Mouse (Mus musculus): ENCODE results near the gene Utp4.

DNA sequence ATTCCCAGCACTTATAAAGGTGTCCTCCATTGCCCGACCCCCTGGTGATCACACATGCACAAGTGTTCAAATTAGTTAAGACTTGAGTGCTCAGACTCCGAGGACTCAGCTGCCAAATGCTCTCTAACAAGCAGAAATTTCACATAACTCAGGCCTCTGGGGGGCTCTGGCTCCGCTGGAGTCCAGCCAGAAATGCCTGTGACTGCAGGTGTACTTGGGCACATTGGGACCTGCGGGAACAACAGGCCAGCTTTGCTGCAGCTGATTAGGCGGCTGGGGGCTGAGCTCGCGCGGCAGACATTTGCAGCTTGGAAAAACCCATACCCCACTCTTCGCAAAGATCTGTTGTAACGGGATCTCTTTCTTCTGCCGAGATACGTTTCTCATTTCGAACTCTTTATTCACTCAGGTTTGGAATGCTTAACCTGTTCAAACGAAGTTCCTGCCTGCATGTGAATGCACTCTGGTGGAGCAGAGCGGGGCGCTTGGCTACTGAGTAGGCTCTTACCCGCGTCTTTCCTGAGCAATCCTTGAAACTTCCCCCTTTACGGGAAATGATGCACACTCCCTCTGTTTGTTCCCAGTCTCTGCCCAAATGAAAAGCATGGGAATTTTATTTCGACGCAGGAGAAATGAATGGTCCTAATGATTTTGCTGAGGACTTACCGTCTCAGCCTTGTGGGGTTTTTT lies 39.1 kb downstream of the Utp4 start:
- TF ChIP-seq CTCF (IDR thresholded peaks at IDR 0.05; ENCODE audit: borderline replicate concordance, insufficient read depth, low read length) (no peak), POLR2A (IDR thresholded peaks at IDR 0.05; ENCODE audit: low read depth, low read length) (no peak)

Data from embryonic fibroblast, embryonic 13.5 days (primary cell).